Comparison of ENCODE assay signal across 14 mouse cellular contexts in the genomic region with DNA sequence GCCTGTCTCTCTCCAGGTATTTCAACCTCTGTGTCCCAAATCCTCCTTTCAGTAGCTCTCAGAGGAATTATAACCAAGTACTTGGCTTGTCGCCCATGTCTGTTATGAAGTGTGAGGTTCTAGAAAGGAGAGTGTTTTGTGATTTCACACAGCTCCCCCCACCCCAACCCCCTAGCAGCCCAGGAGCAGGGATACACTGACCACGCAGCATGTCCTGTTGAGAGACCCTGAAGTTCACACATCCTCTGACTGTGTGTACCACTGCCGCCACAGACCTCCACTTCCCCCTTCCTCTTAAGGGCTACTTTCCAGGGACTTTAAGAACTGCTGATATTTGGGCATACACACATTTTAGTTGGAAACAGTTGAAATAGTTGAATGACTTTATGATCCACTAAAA.
"Had no signal": no experiment of that assay in that cellular context is flagged by ENCODE, and none has a peak within 500 bp of the region (broad histone marks: within the 10 kb centered on the region; RNA-seq: fewer than 3 reads in every experiment).

No protein-coding gene starts in this region.

- DNase-seq: kidney, adult 9 months; kidney, postnatal 10 days; liver; liver, embryonic 13.5 days; lung, adult 18-20 months; lung, postnatal 14 days; midbrain, embryonic 14.5 days; right cerebral cortex, postnatal 14 days; thymus, adult 2 months; thymus, postnatal 25 days had no signal

- H3K27me3 ChIP-seq: liver, embryonic 13.5 days; neural tube, embryonic 12.5 days; stomach, embryonic 15.5 days had no signal

- ATAC-seq: intestine, embryonic 16.5 days had no signal

- H3K4me2 ChIP-seq: liver, embryonic 13.5 days; neural tube, embryonic 12.5 days; stomach, embryonic 15.5 days had no signal

- H3K4me3 ChIP-seq: left cerebral cortex, adult 2 months; liver, embryonic 13.5 days; neural tube, embryonic 12.5 days; stomach, embryonic 15.5 days had no signal

- H3K4me1 ChIP-seq: liver, embryonic 13.5 days; neural tube, embryonic 12.5 days; stomach, embryonic 15.5 days had no signal

- H3K9me3 ChIP-seq: liver, embryonic 13.5 days; neural tube, embryonic 12.5 days; stomach, embryonic 15.5 days had no signal

- H3K36me3 ChIP-seq: liver, embryonic 13.5 days; neural tube, embryonic 12.5 days; stomach, embryonic 15.5 days had no signal

- H3K9ac ChIP-seq: liver, embryonic 13.5 days; neural tube, embryonic 12.5 days; stomach, embryonic 15.5 days had no signal

- H3K27ac ChIP-seq: left cerebral cortex, adult 2 months; liver, embryonic 13.5 days; neural tube, embryonic 12.5 days; stomach, embryonic 15.5 days had no signal
